Mouse (Mus musculus) retina, embryonic 14.5 days (tissue): ENCODE results near the gene Samd4b.

Experiments
- DNase-seq: peaks from one replicate; pipeline ENCODE4 v3.0.0-alpha.2; 2015; ENCODE audit warnings: low spot score

Samd4b gene

GRCm38 (mm10) chr7:28444344-28444974 lies 153.5 kb downstream of the Samd4b start:
- no peak for DNase-seq

GRCm38 (mm10) chr7:28442688-28443087 lies 155.3 kb downstream of the Samd4b start:
- DNase-seq: no peak

- DNase-seq: no peak
Observed at GRCm38 (mm10) chr7:28441776-28442485, 156.0 kb downstream of the Samd4b start.

GRCm38 (mm10) chr7:28440739-28441138 lies 157.2 kb downstream of the Samd4b start:
- no peak for DNase-seq

- no peak for DNase-seq
Observed at GRCm38 (mm10) chr7:28438771-28439170, 159.2 kb downstream of the Samd4b start.

- DNase-seq: no peak
Observed at GRCm38 (mm10) chr7:28437964-28438363, 160.0 kb downstream of the Samd4b start.

GRCm38 (mm10) chr7:28436932-28437570 lies 160.9 kb downstream of the Samd4b start, which contains the start of gene Gmfg:
Gmfg (plus strand) TSS chr7:28437447.
- DNase-seq: peak; percentile 88

- peak; percentile 99 for DNase-seq
Observed at GRCm38 (mm10) chr7:28436271-28436904, 161.6 kb downstream of the Samd4b start.

- DNase-seq: no peak
Observed at GRCm38 (mm10) chr7:28435660-28436259, 162.2 kb downstream of the Samd4b start.

GRCm38 (mm10) chr7:28432252-28432651 lies 165.7 kb downstream of the Samd4b start:
- DNase-seq: no peak

- DNase-seq: no peak
Observed at GRCm38 (mm10) chr7:28430512-28430911, 167.4 kb downstream of the Samd4b start.

- no peak for DNase-seq
Observed at GRCm38 (mm10) chr7:28427738-28428137, 170.2 kb downstream of the Samd4b start.

GRCm38 (mm10) chr7:28423018-28423417 lies 174.9 kb downstream of the Samd4b start:
- DNase-seq: no peak

GRCm38 (mm10) chr7:28419416-28419815 lies 178.5 kb downstream of the Samd4b start:
- no peak for DNase-seq

GRCm38 (mm10) chr7:28418096-28418670 lies 179.8 kb downstream of the Samd4b start:
- DNase-seq: no peak

- no peak for DNase-seq
Observed at GRCm38 (mm10) chr7:28417368-28417767, 180.6 kb downstream of the Samd4b start.

GRCm38 (mm10) chr7:28412826-28413225 lies 185.1 kb downstream of the Samd4b start:
- DNase-seq: no peak

GRCm38 (mm10) chr7:28410841-28411475 lies 187.0 kb downstream of the Samd4b start:
- DNase-seq: no peak

GRCm38 (mm10) chr7:28401942-28402341 lies 196.0 kb downstream of the Samd4b start:
- no peak for DNase-seq

- DNase-seq: no peak
Observed at GRCm38 (mm10) chr7:28401030-28401429, 196.9 kb downstream of the Samd4b start.

GRCm38 (mm10) chr7:28398696-28399340 lies 199.1 kb downstream of the Samd4b start:
- no peak for DNase-seq
